In genomic region chr2:107941374-107941773, GRCm38 (mm10) we compare ENCODE assay signal across 24 mouse cellular contexts.
A peak's percentile ranks its signal among the peaks of the same experiment; 100 is the strongest.
DNase-seq lines count a peak whose midpoint lies in the region; ATAC-seq and TF ChIP-seq lines count a peak whose summit lies in the region.
"Had no signal": no experiment of that assay in that cellular context is flagged by ENCODE, and none has a peak within 500 bp of the region (broad histone marks: within the 10 kb centered on the region; RNA-seq: fewer than 3 reads in every experiment).

No protein-coding gene starts in this region.

- H3K36me3 ChIP-seq in hindbrain, postnatal 0 days (ENCODE audit: insufficient read depth, low read length): no peaks in the 10 kb centered on the region
- no peaks in the 10 kb centered on the region for H3K36me3 ChIP-seq in hindbrain, embryonic 16.5 days (ENCODE audit: control insufficient read depth, insufficient read depth, low read length)
- H3K36me3 ChIP-seq in midbrain, postnatal 0 days (ENCODE audit: insufficient read depth, low read length): no peaks in the 10 kb centered on the region
- H3K36me3 ChIP-seq in midbrain, embryonic 15.5 days (replicated peaks): no peaks in the 10 kb centered on the region
- H3K36me3 ChIP-seq: embryonic facial prominence, embryonic 12.5 days; embryonic facial prominence, embryonic 15.5 days; forebrain, embryonic 15.5 days; heart, embryonic 12.5 days; heart, embryonic 15.5 days; intestine, embryonic 15.5 days had no signal

- H3K9me3 ChIP-seq in hindbrain, postnatal 0 days (ENCODE audit: low read length): no peaks in the 10 kb centered on the region
- no peaks in the 10 kb centered on the region for H3K9me3 ChIP-seq in hindbrain, embryonic 16.5 days (ENCODE audit: control insufficient read depth, low read length)
- H3K9me3 ChIP-seq in midbrain, postnatal 0 days (ENCODE audit: low read length): no peaks in the 10 kb centered on the region
- H3K9me3 ChIP-seq in midbrain, embryonic 15.5 days: no peaks in the 10 kb centered on the region
- H3K9me3 ChIP-seq: embryonic facial prominence, embryonic 12.5 days; embryonic facial prominence, embryonic 15.5 days; forebrain, embryonic 15.5 days; heart, embryonic 12.5 days; heart, embryonic 15.5 days; intestine, embryonic 15.5 days had no signal

- no peaks in the 10 kb centered on the region for H3K4me1 ChIP-seq in hindbrain, postnatal 0 days (ENCODE audit: insufficient read depth, low read length)
- H3K4me1 ChIP-seq in hindbrain, embryonic 16.5 days (ENCODE audit: control insufficient read depth, insufficient read depth, low read depth, low read length): no peaks in the 10 kb centered on the region
- no peaks in the 10 kb centered on the region for H3K4me1 ChIP-seq in midbrain, postnatal 0 days (ENCODE audit: insufficient read depth, low read length)
- no peaks in the 10 kb centered on the region for H3K4me1 ChIP-seq in midbrain, embryonic 15.5 days
- H3K4me1 ChIP-seq: embryonic facial prominence, embryonic 12.5 days; embryonic facial prominence, embryonic 15.5 days; forebrain, embryonic 15.5 days; heart, embryonic 12.5 days; heart, embryonic 15.5 days; intestine, embryonic 15.5 days had no signal

- H3K27ac ChIP-seq in hindbrain, postnatal 0 days: no peak overlapping the region
- no peak overlapping the region for H3K27ac ChIP-seq in hindbrain, embryonic 16.5 days (ENCODE audit: low read depth, low read length)
- H3K27ac ChIP-seq in midbrain, postnatal 0 days (ENCODE audit: low read depth, low read length): no peak overlapping the region
- H3K27ac ChIP-seq in midbrain, embryonic 15.5 days: no peak overlapping the region
- H3K27ac ChIP-seq: embryonic facial prominence, embryonic 12.5 days; embryonic facial prominence, embryonic 15.5 days; forebrain, embryonic 15.5 days; gastrocnemius, adult 2 months; heart, embryonic 15.5 days; hindbrain, embryonic 14.5 days; intestine, embryonic 15.5 days had no signal

- no peak overlapping the region for H3K9ac ChIP-seq in hindbrain, postnatal 0 days (replicated peaks; ENCODE audit: low read length)
- H3K9ac ChIP-seq in hindbrain, embryonic 16.5 days (ENCODE audit: low read depth, low read length): no peak overlapping the region
- no peak overlapping the region for H3K9ac ChIP-seq in midbrain, postnatal 0 days (replicated peaks; ENCODE audit: low read length, poor library complexity, severe bottlenecking)
- no peak overlapping the region for H3K9ac ChIP-seq in midbrain, embryonic 15.5 days
- H3K9ac ChIP-seq: embryonic facial prominence, embryonic 12.5 days; embryonic facial prominence, embryonic 15.5 days; forebrain, embryonic 15.5 days; heart, embryonic 12.5 days; heart, embryonic 15.5 days; hindbrain, embryonic 14.5 days; intestine, embryonic 15.5 days had no signal

- no peaks in the 10 kb centered on the region for H3K27me3 ChIP-seq in hindbrain, postnatal 0 days (ENCODE audit: insufficient read depth, low read length)
- H3K27me3 ChIP-seq in hindbrain, embryonic 16.5 days (replicated peaks; ENCODE audit: control insufficient read depth, insufficient read depth, low read length): no peaks in the 10 kb centered on the region
- no peaks in the 10 kb centered on the region for H3K27me3 ChIP-seq in midbrain, postnatal 0 days (ENCODE audit: insufficient read depth, low read length)
- H3K27me3 ChIP-seq in midbrain, embryonic 15.5 days (replicated peaks): no peaks in the 10 kb centered on the region
- H3K27me3 ChIP-seq: embryonic facial prominence, embryonic 12.5 days; embryonic facial prominence, embryonic 15.5 days; forebrain, embryonic 15.5 days; heart, embryonic 12.5 days; heart, embryonic 15.5 days; intestine, embryonic 15.5 days had no signal

- peak; percentile 22; the same call in 1 of the 2 replicates for TF ChIP-seq CTCF in hindbrain, postnatal 0 days (IDR thresholded peaks at IDR 0.05; ENCODE audit: low read depth)
- peak; percentile 52 for TF ChIP-seq CTCF in midbrain, postnatal 0 days (IDR thresholded peaks at IDR 0.05)

- H3K4me3 ChIP-seq in hindbrain, postnatal 0 days (ENCODE audit: low read length): no peak overlapping the region
- no peak overlapping the region for H3K4me3 ChIP-seq in hindbrain, embryonic 16.5 days (ENCODE audit: low read length)
- H3K4me3 ChIP-seq in midbrain, postnatal 0 days (ENCODE audit: low read depth, low read length): no peak overlapping the region
- no peak overlapping the region for H3K4me3 ChIP-seq in midbrain, embryonic 15.5 days
- H3K4me3 ChIP-seq: embryonic facial prominence, embryonic 12.5 days; embryonic facial prominence, embryonic 15.5 days; forebrain, embryonic 15.5 days; gastrocnemius, adult 2 months; heart, embryonic 12.5 days; heart, embryonic 15.5 days; intestine, embryonic 15.5 days had no signal

- ATAC-seq in hindbrain, postnatal 0 days: no peak
- ATAC-seq in hindbrain, embryonic 16.5 days: no peak
- ATAC-seq in midbrain, postnatal 0 days (ENCODE audit: low FRiP score): no peak
- ATAC-seq in midbrain, embryonic 15.5 days (replicated peaks): no peak
- ATAC-seq: forebrain, embryonic 15.5 days; intestine, embryonic 15.5 days had no signal

- DNase-seq in hindbrain, postnatal 0 days (ENCODE audit: low spot score): peak; percentile 9
- peak; percentile 2 for DNase-seq in midbrain, postnatal 0 days (ENCODE audit: low spot score)
- peak; percentile 37 for DNase-seq in NIH3T3 (ENCODE audit: low read depth)
- no peak for DNase-seq in gastrocnemius, adult 18-20 months (ENCODE audit: low spot score)
- DNase-seq: adrenal gland, adult 2 months; adrenal gland, postnatal 14 days; cerebellum, adult 11 months; cerebellum, adult 2 months; cerebellum, adult 9-11 months; cerebellum, postnatal 25 days; gastrocnemius, adult 2 months; gastrocnemius, postnatal 14 days; heart, adult 18-20 months; heart, postnatal 10 days; heart, postnatal 4 days had no signal

- no peak overlapping the region for H3K4me2 ChIP-seq in hindbrain, postnatal 0 days (ENCODE audit: low read depth, low read length)
- no peak overlapping the region for H3K4me2 ChIP-seq in hindbrain, embryonic 16.5 days (ENCODE audit: low read length)
- no peak overlapping the region for H3K4me2 ChIP-seq in midbrain, postnatal 0 days (ENCODE audit: low read depth, low read length, poor library complexity, severe bottlenecking)
- no peak overlapping the region for H3K4me2 ChIP-seq in midbrain, embryonic 15.5 days
- H3K4me2 ChIP-seq: embryonic facial prominence, embryonic 12.5 days; embryonic facial prominence, embryonic 15.5 days; forebrain, embryonic 15.5 days; heart, embryonic 12.5 days; heart, embryonic 15.5 days; hindbrain, embryonic 14.5 days; intestine, embryonic 15.5 days had no signal
